Mouse (Mus musculus) kidney, postnatal 4 days (tissue): Measurements from ENCODE around the gene Agr2.
A peak's percentile ranks its signal among the peaks of the same experiment; 100 is the strongest.

Source experiments
- DNase-seq, 2 experiments: peaks; one replicate each; pipeline ENCODE4 v3.0.0; 2021; ENCODE audit warnings: mixed read lengths in 2 of 2

Agr2 gene

GRCm38 (mm10) chr12:35992711-35993110 lies at the start of gene Agr2:
Gene Agr2, plus strand, starts transcription at chr12:35992907.
- DNase-seq: peak in 1 of 2 experiments; percentile 11

- no peak for DNase-seq
These were observed 41.0 kb upstream of the Agr2 start for GRCm38 (mm10) chr12:35951757-35952156.

DNA sequence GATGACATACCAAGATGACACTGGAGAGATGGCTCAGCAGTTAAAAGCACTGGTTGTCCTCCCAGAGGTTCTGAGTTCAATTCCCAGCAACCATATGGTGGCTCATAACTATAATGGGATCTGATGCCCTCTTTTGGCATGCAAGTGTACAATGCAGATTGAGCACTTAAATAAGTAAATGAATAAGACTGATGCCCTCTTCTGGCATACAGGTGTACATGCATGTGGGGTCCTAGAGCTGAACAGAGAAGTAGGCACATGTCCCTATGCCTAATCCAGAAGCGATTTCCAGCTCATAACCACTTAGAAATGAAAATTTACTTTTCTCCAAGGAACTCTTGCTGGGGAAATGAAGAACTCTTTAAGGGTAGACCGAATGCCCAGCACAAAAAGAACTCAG lies 35.5 kb upstream of the Agr2 start:
- DNase-seq: no peak

- no peak for DNase-seq
These were observed 26.5 kb upstream of the Agr2 start for GRCm38 (mm10) chr12:35966098-35966767.

- DNase-seq: no peak
These were observed 26.0 kb upstream of the Agr2 start for GRCm38 (mm10) chr12:35966768-35967141.

GRCm38 (mm10) chr12:35975898-35976297 lies 16.8 kb upstream of the Agr2 start:
- DNase-seq: no peak

DNA sequence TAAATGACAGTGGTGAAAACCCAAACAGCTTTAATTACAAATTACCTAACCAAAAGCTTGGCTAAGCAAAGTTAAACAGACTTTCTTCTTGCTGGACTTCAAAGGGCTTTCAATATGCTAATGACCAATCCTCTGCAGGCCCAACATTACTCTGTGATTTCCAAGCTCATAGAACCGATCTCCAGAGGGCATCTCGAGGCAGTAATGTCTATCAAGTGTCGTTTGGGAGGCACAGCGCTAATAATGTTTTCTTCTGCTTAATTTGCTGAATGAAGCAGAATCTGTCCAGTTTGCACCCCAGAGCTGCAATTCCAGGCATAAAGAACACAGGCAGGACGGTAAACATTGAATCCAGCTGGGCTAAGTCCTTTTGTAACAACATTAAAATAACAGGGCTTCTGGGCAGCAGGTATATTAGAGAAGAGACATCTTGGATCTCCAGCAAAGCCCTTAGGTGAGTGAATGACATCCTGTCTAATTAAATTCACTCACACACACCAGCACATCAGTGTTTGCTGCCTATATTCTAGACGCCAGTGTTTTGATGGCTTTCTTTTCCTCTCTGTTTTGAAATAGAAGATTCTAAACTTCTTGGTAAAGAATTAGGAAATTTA lies 15.0 kb upstream of the Agr2 start:
- no peak for DNase-seq

DNA sequence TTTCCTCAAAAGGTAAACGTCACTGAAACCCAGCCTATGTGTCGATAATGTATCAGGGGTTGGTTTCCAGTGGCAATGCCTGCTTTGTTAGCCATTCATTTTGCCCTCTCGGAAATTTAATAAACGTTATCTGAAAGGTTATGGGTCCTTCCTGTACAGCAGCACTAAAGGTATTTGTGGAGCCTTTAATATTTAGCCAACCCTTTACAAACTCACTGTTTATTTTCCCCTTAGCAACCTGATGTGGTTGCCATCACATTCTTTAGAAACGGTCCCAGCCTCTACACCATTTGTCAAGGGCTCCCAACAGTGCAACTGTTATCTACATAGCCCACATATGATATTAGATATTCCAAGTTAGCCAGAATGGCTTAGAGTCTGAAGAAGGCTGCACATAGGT lies 13.1 kb upstream of the Agr2 start:
- no peak for DNase-seq

DNA sequence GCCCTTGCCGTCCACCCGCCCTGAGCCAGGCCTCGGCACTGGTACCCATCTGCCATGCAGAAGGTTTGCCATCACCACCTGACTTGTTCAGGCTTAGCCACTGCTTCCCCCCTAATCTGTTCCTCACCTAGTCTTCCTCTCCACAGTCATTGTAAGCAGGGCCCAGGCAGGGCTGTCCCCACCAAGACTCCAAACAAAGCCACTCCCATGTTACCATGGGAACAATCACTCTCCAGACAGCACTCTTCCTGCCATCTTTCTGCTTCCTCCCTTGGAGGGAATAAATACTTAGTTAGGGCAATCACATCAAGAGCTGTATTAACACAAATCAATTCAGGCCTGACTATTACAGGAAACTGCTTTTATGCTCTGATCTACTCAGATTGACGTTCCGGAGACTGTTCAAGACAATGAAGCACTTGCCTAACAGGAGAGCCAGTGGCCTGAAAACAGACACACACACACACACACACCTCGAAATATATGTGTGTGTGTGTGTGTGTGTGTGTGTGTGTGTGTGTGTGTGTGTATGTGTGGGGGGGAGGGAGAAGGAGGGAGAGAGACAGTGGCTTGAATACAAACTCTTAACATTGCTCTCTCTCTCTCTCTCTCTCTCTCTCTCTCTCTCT lies 10.9 kb upstream of the Agr2 start:
- DNase-seq: peak; percentile 17 to 22

DNA sequence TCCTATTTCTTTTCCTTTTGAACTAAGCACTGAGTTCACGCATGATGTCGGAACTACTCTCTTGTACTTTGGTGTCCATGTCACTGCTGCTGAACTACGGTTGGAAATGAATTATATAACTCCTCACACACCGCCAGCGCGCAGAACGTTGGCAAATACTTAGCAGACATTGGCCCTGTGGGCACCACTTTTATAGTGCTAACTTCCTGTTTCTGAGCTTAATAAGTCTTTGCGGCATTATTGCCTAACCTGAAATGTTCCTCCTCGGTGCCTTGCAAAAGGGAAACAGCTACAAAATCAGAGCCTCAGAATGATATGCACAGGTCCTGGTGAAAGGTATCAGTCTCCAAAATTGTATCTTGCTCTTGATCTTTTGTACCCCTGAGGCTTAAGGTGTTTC lies 9.2 kb upstream of the Agr2 start:
- DNase-seq: no peak

DNA sequence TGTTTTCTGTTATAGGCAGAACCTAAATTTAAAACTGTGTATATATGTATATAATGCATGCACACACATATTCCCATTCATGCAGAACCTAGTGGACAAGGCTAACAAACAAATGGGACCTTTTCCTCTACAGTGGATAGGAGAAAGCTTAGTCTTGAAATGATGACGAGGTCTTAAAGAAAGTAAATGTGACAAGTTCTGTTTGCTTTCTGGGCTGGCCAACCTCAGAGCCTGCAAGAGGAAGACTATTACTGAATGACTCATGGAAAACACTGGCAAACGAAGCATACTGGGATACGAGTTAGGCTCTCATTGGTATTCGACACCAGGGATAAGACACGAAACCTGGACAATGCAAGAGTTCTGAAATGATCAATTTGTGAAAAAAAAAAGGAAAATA lies 8.0 kb upstream of the Agr2 start:
- no peak for DNase-seq

GRCm38 (mm10) chr12:35993583-35993982 lies 876 bp downstream of the Agr2 start:
- no peak for DNase-seq

GRCm38 (mm10) chr12:35994098-35994497 lies 1.4 kb downstream of the Agr2 start:
- no peak for DNase-seq

DNA sequence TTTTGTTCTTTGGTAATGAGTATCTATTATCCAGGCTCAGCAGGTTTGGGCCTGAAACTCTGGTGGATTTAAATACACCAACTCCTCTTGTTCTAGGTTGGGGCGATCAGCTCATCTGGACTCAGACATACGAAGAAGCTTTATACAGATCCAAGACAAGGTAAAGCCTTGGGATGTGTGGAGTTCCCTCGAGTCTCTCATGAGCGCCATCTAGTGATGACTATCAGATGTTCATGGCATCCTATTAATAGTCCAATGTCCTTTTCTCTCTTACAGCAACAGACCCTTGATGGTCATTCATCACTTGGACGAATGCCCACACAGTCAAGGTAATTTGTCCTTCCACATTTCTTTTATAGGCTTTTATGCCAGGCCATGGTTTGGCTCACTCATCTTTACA lies 3.1 kb downstream of the Agr2 start:
- DNase-seq: peak; percentile 4 to 39

DNA sequence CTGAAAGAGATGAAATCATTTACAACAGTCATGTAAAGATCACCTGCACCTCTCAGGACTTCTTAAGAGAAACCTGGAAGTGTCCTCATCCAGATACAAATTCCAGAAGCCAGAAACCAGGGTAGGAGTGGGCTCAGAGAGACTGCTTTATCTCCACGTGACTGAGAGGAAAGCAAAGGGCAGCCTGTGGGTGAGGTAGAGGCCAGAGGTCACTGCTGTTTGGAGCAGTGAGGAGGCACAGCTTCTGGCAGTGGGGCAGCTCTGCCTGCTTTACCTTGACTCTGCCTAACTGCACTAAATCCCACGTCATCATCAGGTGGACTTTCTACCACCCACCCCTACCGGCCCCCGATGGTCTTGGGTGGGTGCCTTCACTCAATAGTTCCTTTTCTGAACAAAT lies 12.0 kb downstream of the Agr2 start:
- DNase-seq: no peak

- no peak for DNase-seq
These were observed 14.9 kb downstream of the Agr2 start for GRCm38 (mm10) chr12:36007581-36007980.

DNA sequence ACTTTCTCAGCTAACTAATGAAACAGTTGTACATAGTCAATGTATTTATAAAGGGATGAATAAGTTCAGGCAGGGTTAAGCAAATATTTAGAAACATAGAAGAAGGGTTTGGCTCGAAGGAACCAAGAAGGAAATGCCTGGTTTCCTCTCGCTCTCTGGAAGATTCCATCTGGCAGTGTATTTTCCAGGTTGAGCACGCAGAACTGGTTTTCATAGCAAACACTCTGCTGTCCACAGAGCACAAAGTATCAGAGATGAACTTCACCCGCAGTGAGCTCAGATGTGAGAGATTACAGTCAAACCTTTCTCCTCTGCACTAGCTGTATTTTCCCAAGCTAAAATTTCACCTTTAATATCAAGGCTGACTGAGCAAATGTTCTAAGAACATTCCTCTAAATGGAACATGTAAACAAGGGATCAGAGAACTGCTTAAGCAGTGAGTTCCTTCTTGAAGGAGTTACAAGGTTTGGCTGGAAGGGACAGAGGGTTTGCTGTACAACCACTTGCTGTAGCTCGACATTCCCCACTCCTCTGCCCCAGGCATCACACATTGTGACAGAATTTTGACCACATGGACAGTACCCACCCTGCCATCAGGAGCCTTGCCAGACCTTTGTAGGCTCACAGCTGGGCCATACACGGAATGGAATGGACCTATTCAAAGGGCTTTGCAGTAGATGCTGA lies 15.8 kb downstream of the Agr2 start:
- no peak for DNase-seq

DNA sequence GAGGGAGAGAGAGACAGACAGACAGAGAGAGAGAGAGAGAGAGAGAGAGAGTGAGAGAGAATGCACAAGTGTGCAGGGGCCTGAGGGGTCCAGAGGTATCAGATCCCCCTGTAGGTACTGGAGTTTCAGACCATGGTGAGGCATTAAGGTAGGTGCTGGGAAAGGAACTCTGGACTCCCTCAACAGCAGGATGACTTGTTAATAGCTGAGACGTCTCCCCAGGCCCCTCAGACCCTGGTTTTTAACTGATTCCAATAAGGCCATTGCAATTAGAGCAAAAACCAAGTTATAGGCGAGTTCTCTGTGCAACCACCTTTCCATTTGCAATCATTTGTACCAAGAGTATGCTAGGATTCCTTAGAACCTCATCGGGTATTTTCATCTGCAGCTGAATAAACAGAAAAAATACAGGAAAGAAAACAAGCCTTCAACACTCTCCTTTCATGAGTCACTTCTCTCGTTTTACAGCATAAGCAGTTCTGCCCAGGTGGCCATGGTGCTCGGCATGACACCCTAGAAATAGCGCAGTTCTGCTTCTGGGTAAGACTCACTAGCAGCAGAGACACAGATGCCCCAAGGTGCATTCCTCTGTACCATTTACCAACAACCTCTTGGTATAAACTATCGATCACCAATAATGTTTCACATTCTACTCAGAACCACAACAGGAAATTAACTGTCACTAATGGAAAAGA lies 20.7 kb downstream of the Agr2 start:
- no peak for DNase-seq

- no peak for DNase-seq
These were observed 25.1 kb downstream of the Agr2 start for GRCm38 (mm10) chr12:36017791-36018190.

- DNase-seq: no peak
These were observed 26.9 kb downstream of the Agr2 start for GRCm38 (mm10) chr12:36019572-36019971.

DNA sequence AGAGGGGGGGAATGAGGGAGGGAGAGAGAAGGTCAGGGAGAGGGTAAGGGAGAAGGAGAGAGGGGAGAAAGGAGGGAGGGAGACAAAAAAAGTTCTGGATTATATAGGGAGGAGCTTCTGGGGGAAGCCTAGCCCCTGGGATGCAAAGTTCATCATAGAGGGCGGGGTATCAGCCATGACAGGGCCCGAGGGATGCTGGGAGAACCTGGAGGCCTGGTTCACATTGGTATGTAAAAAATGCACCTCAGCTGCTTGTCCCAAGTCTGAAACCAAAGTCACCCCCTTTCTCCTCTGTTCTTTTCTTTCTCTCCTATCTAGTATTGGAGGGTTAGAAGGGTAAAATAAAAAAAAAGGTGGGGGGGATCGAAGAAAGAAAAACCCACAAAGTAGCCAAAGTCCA lies 27.4 kb downstream of the Agr2 start:
- DNase-seq: no peak

GRCm38 (mm10) chr12:36020710-36021109 lies 28.0 kb downstream of the Agr2 start:
- DNase-seq: no peak

DNA sequence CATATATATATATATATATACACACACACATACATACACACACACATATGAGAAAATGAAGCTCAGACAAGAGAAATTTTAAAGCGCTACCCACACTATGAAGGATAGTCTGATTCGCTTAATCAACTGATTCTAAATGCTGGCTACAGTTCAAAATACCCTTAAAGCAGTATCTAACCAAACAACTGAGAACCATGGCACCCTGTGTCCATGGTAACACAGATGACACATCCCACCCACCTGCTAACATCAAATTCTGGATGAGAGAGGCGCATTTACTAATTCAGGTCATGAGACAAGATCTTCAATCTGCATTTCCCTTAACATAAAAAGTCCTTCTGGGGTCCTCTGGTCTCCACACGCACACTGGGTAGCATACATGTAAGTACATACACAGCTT lies 33.4 kb downstream of the Agr2 start:
- no peak for DNase-seq
